Mouse (Mus musculus): ENCODE data around the gene Mif4gd.

DNA sequence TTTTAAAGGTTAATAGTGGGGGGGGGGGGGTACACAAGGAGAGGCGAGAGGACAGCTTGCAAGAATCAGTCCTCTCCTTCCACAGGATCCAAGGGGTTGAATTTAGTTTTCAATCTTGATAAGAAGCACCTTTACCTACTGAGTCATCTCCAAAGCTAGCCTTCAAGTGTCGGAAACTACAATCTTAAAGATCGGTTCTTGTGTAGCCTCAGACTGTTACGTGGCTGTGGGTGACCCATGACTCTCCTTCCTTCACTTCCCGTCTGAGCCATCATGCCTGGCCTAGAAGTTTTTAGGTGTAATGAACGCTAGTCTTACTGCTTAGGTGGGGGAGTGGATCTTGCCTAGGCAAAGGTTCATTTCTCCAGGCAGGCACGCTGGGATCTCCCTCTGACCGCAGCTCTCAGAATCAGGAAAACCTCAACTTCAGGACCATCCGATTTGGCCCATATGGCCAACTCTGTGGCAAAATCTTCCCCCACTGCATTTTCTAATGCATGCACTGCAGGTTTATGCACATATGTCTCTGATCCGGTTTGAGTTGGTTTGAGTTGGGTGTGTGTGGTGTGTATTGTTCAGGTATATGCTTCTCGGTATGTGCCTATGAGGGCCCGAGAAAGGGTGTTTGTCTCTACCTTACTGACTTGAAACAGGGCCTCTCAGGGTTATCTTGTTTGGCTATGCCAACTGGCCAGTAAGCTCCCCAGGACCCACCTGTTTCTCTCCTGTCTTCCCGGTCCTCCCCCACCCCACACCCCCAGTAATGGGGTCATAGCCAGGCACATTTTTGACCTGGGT lies 17.2 kb upstream of the Mif4gd start:
- no peak for TF ChIP-seq CTCF (IDR thresholded peaks at IDR 0.05; ENCODE audit: extremely low read depth, insufficient read length, insufficient replicate concordance, low read depth, low read length)
- no peak for TF ChIP-seq POLR2A (IDR thresholded peaks at IDR 0.05; ENCODE audit: low read depth, low read length)
